Mouse (Mus musculus): ENCODE measurements at regions not wholly inside any gene's neighbourhood (a gene's known extent, or its start where the extent isn't known, plus 50 kb on each side); places are given as distances from the start of the nearest gene placed in this dataset.

DNA sequence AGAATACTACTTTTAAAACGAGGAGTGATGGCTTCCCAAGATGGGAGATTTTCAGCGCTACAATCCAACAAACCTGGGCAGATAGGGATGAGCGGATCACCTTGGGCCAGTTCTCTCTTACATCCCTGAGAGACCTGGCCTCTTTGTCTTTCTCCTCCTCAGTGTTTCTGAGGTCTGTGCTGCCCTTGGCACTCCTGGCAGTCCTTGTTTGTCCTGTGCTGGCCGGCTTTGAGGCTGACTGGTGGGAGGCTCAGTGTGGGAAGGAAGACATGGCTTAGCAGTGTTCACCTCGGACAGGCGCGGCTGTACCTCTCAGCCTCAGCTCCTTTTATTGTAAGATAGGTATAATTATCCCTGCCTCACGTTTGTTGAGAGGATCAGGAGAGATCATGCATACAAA is 106.9 kb upstream of the Chd6 start:
- WGBS, result 81% methylated on average over 8 of the region's 8 CpGs
- Histone ChIP-seq H3K9ac (ENCODE audit: low read depth, low read length, severe bottlenecking) (no peak overlapping the region), H3K9me3 (ENCODE audit: control insufficient read depth, low read length) (no peaks in the 10 kb centered on the region), H3K36me3 (ENCODE audit: control insufficient read depth, insufficient read depth, low read length) (no peaks in the 10 kb centered on the region), H3K27ac (replicated peaks; ENCODE audit: low read depth, low read length) (no peak overlapping the region), H3K4me2 (replicated peaks; ENCODE audit: low read depth, low read length, severe bottlenecking) (no peak overlapping the region), H3K4me3 (replicated peaks; ENCODE audit: low read length) (no peak overlapping the region), H3K4me1 (ENCODE audit: control insufficient read depth, insufficient read depth, low read length) (no peaks in the 10 kb centered on the region), H3K27me3 (ENCODE audit: control insufficient read depth, insufficient read depth, low read length) (no peaks in the 10 kb centered on the region)
- DNase-seq (ENCODE audit: low spot score) (no peak), ATAC-seq (ENCODE audit: low FRiP score, low read depth) (no peak)
- TF ChIP-seq POLR2A (IDR thresholded peaks at IDR 0.05; ENCODE audit: borderline replicate concordance, extremely low read depth, insufficient read depth, insufficient read length), result no peak

DNA sequence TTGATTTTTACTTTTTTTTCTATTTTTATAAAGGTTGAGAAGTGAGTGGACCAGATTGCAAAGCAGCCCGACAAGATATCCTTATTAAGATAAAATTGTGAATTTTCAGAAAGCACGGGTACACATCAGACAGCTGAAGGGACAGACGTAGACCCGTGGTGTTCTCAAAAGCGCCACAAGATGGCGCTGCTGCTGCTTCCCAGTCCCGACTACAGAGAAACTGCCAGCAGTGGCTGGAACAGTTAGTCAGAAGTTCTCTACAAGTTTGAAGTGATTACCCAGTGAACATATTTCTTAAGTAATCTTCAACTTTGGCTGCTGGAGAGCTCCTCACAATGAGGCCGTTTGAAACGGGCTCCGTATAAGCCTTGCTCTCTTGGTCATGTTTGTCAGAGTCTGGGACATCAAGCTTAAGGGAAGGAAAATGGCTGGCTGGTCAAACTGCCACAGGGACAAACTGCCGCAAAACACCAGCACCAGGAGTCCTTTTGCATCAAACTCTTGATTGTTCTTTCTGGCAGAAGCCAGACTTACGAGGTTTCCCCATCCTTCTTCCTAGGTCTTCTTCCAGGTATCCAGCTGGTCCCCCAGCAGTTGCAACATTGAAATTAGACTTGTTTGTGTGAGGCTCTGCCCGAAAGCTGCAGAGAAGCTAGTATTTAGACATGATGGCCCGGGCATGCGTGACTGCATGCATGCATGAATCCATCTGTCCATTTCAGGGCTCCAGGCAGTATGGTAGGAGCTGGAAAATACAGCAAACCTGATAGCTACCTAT is 106.0 kb upstream of the Chd6 start:
- no peaks in the 10 kb centered on the region for H3K9me3 ChIP-seq (ENCODE audit: control insufficient read depth, low read length)
- H3K4me2 ChIP-seq (replicated peaks; ENCODE audit: low read depth, low read length, severe bottlenecking), result no peak overlapping the region
- no peak overlapping the region for H3K4me3 ChIP-seq (replicated peaks; ENCODE audit: low read length)
- WGBS, result 22% methylated on average over 15 of the region's 15 CpGs
- no peaks in the 10 kb centered on the region for H3K4me1 ChIP-seq (ENCODE audit: control insufficient read depth, insufficient read depth, low read length)
- H3K27me3 ChIP-seq (ENCODE audit: control insufficient read depth, insufficient read depth, low read length), result no peaks in the 10 kb centered on the region
- no peak overlapping the region for H3K9ac ChIP-seq (ENCODE audit: low read depth, low read length, severe bottlenecking)
- H3K36me3 ChIP-seq (ENCODE audit: control insufficient read depth, insufficient read depth, low read length), result no peaks in the 10 kb centered on the region
- TF ChIP-seq POLR2A (IDR thresholded peaks at IDR 0.05; ENCODE audit: borderline replicate concordance, extremely low read depth, insufficient read depth, insufficient read length), result no peak
- peak; percentile 74 for ATAC-seq (ENCODE audit: low FRiP score, low read depth)
- peak; percentile 93 for DNase-seq (ENCODE audit: low spot score)
- H3K27ac ChIP-seq (replicated peaks; ENCODE audit: low read depth, low read length), result no peak overlapping the region

DNA sequence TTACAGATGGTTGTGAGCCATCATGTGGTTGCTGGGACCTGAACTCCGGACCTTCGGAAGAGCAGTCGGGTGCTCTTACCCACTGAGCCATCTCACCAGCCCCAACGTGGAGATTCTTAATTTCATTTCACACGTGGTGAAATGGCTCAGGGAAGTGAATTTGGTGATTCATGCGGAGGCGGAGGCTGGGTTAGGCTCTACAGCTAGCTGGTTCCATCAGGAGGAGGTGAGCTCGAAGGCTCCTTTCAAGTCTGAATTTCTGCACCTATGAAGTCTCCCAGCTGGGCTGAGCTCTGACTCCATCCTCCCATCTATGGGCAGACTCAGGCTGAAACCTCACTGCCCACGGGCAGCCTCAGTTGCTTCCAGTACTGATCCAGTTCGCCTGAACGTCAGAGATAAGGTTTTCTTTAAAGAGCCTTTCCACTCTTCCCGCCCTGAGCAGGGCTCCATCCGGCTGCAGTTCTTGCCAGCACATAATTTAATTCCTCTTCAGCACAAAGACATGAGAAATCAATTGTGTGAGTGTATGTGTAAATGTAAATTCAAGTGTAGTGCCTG is 103.5 kb upstream of the Chd6 start:
- Histone ChIP-seq H3K27me3 (ENCODE audit: control insufficient read depth, insufficient read depth, low read length) (no peaks in the 10 kb centered on the region), H3K4me3 (replicated peaks; ENCODE audit: low read length) (no peak overlapping the region), H3K4me1 (ENCODE audit: control insufficient read depth, insufficient read depth, low read length) (no peaks in the 10 kb centered on the region), H3K27ac (replicated peaks; ENCODE audit: low read depth, low read length) (no peak overlapping the region), H3K36me3 (ENCODE audit: control insufficient read depth, insufficient read depth, low read length) (no peaks in the 10 kb centered on the region), H3K4me2 (replicated peaks; ENCODE audit: low read depth, low read length, severe bottlenecking) (no peak overlapping the region), H3K9me3 (ENCODE audit: control insufficient read depth, low read length) (no peaks in the 10 kb centered on the region), H3K9ac (ENCODE audit: low read depth, low read length, severe bottlenecking) (no peak overlapping the region)
- TF ChIP-seq POLR2A (IDR thresholded peaks at IDR 0.05; ENCODE audit: borderline replicate concordance, extremely low read depth, insufficient read depth, insufficient read length), result no peak
- no peak for ATAC-seq (ENCODE audit: low FRiP score, low read depth)
- 77% methylated on average over 13 of the region's 13 CpGs for WGBS
- DNase-seq (ENCODE audit: low spot score), result no peak

DNA sequence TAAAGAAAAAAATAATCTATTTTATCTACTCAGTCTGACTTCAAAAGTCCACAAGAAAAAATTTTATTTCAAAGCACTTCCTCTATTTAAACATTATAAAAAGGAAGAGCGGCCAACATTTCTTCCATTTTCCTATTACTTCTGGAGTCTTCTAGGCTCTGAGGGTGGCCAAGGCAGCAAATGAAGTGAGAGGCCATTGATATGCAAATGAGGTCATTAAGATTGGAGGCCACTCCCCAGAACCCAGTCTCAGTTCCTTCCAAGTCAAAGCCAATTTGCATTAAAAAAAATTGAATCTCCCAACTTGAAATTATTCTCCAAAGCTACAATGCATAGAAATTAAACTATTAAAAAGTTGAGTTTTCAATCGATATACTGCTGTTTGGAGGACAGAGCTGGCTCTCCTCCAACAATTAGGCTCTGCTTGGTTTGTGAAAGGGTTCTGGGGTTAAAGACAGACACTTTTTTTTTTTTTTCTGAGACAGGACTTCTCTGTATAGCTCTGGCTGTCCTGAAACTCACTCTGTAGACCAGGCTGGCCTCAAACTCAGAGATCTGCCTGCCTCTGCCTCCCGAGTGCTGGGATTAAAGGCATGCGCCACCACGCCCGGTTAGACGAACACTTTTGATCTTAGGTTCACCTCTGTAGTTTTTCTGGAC is 88.0 kb upstream of the Chd6 start:
- no peak for DNase-seq (ENCODE audit: low spot score)
- 94% methylated on average over 7 of the region's 7 CpGs for WGBS
- no peak for TF ChIP-seq POLR2A (IDR thresholded peaks at IDR 0.05; ENCODE audit: borderline replicate concordance, extremely low read depth, insufficient read depth, insufficient read length)

DNA sequence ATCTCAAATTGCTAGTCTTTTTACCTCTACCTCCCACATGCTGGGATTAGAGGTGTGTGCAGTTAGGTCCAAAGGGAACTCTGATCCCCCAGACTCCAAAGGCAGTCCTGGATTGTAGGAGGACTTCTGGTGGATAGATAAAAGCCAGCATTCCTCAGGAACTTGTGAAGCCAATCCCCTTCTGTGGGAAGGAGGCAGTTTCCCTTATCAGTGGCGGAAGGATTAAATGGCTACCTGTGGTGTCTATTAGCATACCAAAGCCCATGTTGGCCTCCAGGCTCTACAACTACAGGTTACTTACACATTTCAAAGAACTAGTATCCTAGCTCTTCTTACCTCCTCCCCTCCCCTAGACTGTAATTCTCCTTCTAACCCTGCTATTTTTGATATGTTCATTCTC is 78.6 kb upstream of the Chd6 start:
- Histone ChIP-seq H3K27me3 (ENCODE audit: control insufficient read depth, insufficient read depth, low read length) (no peaks in the 10 kb centered on the region), H3K36me3 (ENCODE audit: control insufficient read depth, insufficient read depth, low read length) (no peaks in the 10 kb centered on the region), H3K9ac (ENCODE audit: low read depth, low read length, severe bottlenecking) (no peak overlapping the region), H3K4me3 (replicated peaks; ENCODE audit: low read length) (no peak overlapping the region), H3K27ac (replicated peaks; ENCODE audit: low read depth, low read length) (no peak overlapping the region), H3K4me1 (ENCODE audit: control insufficient read depth, insufficient read depth, low read length) (no peaks in the 10 kb centered on the region), H3K9me3 (ENCODE audit: control insufficient read depth, low read length) (no peaks in the 10 kb centered on the region), H3K4me2 (replicated peaks; ENCODE audit: low read depth, low read length, severe bottlenecking) (no peak overlapping the region)
- ATAC-seq (ENCODE audit: low FRiP score, low read depth) (no peak), DNase-seq (ENCODE audit: low spot score) (no peak)
- no peak for TF ChIP-seq POLR2A (IDR thresholded peaks at IDR 0.05; ENCODE audit: borderline replicate concordance, extremely low read depth, insufficient read depth, insufficient read length)
- WGBS, result 64% methylated on average over 1 of the region's 1 CpGs

More for the DNA sequence above, 88.0 kb upstream of the Chd6 start:
- no peaks in the 10 kb centered on the region for H3K36me3 ChIP-seq (ENCODE audit: control insufficient read depth, insufficient read depth, low read length)
- H3K4me1 ChIP-seq (ENCODE audit: control insufficient read depth, insufficient read depth, low read length), result no peaks in the 10 kb centered on the region
- H3K27me3 ChIP-seq (ENCODE audit: control insufficient read depth, insufficient read depth, low read length), result no peaks in the 10 kb centered on the region
- H3K27ac ChIP-seq (replicated peaks; ENCODE audit: low read depth, low read length), result no peak overlapping the region
- H3K4me2 ChIP-seq (replicated peaks; ENCODE audit: low read depth, low read length, severe bottlenecking), result no peak overlapping the region
- H3K9ac ChIP-seq (ENCODE audit: low read depth, low read length, severe bottlenecking), result no peak overlapping the region
- H3K9me3 ChIP-seq (ENCODE audit: control insufficient read depth, low read length), result no peaks in the 10 kb centered on the region
- no peak overlapping the region for H3K4me3 ChIP-seq (replicated peaks; ENCODE audit: low read length)
- ATAC-seq (ENCODE audit: low FRiP score, low read depth), result no peak

Data from limb, embryonic 14.5 days (tissue).